Mouse (Mus musculus) C2C12 (cell line): ENCODE measurements around the gene Eml2.

Experiments used
- CEBPB ChIP-seq: IDR thresholded peaks from one replicate; pipeline ENCODE4 v1.6.1; 2011; ENCODE audit warnings: low read depth, mild to moderate bottlenecking, control low read depth, moderate library complexity
- CTCF ChIP-seq: IDR thresholded peaks from one replicate; pipeline ENCODE4 v1.5.1; 2011; ENCODE audit not compliant: control insufficient read depth, insufficient read depth, insufficient read length

- TF ChIP-seq CTCF (no peak), CEBPB (no peak)
These were observed 37.2 kb downstream of the Eml2 start for GRCm38 (mm10) chr7:19213385-19213784.
